Mouse (Mus musculus) central nervous system, embryonic 14 days (tissue): Measurements from ENCODE around the gene 4930447F04Rik. TPM values are rescaled to one million over a fixed set of nuclear protein-coding genes. Genes with fewer than 3 reads are reported as not detected.

ENCODE experiments used
- polyA plus RNA-seq: library from polyadenylated mRNA; depleted of rRNA; stranded (reverse); fragments of >200 nt; gene quantifications from 2 replicates; pipeline ENCODE4 v1.2.3, GENCODE M21; 2012; rRNA removed

Gene 4930447F04Rik
- not detected in 2 replicates for polyA plus RNA-seq

DNA sequence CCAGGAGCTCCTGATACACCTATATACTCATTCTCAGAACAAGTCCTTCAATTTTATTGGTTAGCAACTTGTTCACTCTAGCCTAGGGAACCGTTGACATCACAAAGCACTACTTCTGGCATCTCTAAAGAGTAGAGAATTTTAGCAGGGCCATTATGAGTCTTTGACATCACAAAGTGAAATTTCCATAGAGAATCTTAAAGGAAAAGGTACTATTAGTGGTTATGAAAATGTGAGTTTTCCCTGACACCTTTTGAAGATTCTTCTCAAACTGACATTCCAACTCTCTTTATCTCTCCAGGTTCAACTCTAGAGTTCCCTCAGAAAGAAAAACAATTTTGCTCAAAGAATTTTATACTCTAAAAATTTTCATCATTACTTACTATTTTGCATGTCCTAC, at the start of gene 4930447F04Rik:
TSS of gene 4930447F04Rik (minus strand) at position 101 of the 400 bp plus-strand sequence.

